8 mouse cellular contexts compared by ENCODE assay signal in the genomic region with DNA sequence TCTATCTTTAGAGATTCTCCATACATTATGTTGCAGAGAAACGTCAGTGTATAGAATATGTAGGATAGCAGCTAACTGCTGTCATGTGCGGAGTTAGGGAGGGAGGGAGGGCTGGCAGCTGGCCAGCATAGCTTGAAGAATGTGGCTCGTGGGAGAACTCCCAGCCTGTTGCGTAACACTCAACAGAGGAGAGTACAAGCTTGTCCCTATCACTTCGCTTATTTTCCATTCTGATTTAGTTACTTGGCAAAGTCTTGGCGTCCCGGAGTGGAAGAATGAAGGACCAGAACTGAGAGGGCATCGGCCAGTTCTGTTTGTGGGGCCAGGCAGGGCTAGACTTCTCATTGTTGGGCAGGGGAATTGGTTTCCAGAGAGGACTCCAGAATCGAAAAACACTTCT. TPM values are rescaled to one million over a fixed set of nuclear protein-coding genes. Genes with fewer than 3 reads are reported as not detected.
DNase-seq lines count a peak whose midpoint lies in the region; ATAC-seq and TF ChIP-seq lines count a peak whose summit lies in the region.

No protein-coding gene starts in this region.

- no peak for ATAC-seq in embryonic facial prominence, embryonic 12.5 days (ENCODE audit: insufficient number of reproducible peaks, insufficient read depth, low FRiP score, low TSS enrichment)
- peak; percentile 59; the same call in 1 of the 2 replicates for ATAC-seq in heart, embryonic 14.5 days (ENCODE audit: insufficient number of reproducible peaks, insufficient read depth, low FRiP score, low read depth)
- peak; percentile 57; the same call in 1 of the 2 replicates for ATAC-seq in liver, embryonic 16.5 days (ENCODE audit: low read depth)
- ATAC-seq in activated CD4-positive, CD25-positive, alpha-beta regulatory T cell, adult 4 months = no peak

- H3K4me2 ChIP-seq in embryonic facial prominence, embryonic 12.5 days (replicated peaks) = no peak overlapping the region; the same call in 1 of the 2 replicates
- H3K4me2 ChIP-seq in heart, embryonic 14.5 days (ENCODE audit: low read length) = peak overlapping the region; percentile 61
- H3K4me2 ChIP-seq in liver, embryonic 16.5 days (ENCODE audit: low read depth, low read length) = peak overlapping the region; percentile 29

- peak overlapping the region; percentile 91 for H3K27ac ChIP-seq in layer of hippocampus, adult 2 months
- H3K27ac ChIP-seq in embryonic facial prominence, embryonic 12.5 days = peak overlapping the region; percentile 76
- peak overlapping the region; percentile 69 to 88 for H3K27ac ChIP-seq in heart, embryonic 14.5 days (replicated peaks in 1 of 2; ENCODE audit: control insufficient read depth in 1 of 2, insufficient read depth in 1 of 2, low read depth in 2 of 2, low read length in 2 of 2)
- H3K27ac ChIP-seq in liver, embryonic 16.5 days (ENCODE audit: low read length) = no peak overlapping the region

- H3K4me3 ChIP-seq in layer of hippocampus, adult 2 months = peak overlapping the region; percentile 27; the same call in 1 of the 2 replicates
- H3K4me3 ChIP-seq in embryonic facial prominence, embryonic 12.5 days = no peak overlapping the region
- H3K4me3 ChIP-seq in heart, embryonic 14.5 days (ENCODE audit: control insufficient read depth in 1 of 2, insufficient read depth in 1 of 2, low read depth in 1 of 2, low read length in 2 of 2) = peak overlapping the region; percentile 19 to 20; a peak in 1 of 4 replicates
- no peak overlapping the region for H3K4me3 ChIP-seq in liver, embryonic 16.5 days (ENCODE audit: low read depth, low read length)

- H3K27me3 ChIP-seq in embryonic facial prominence, embryonic 12.5 days = no peaks in the 10 kb centered on the region
- H3K27me3 ChIP-seq in heart, embryonic 14.5 days (ENCODE audit: control insufficient read depth, insufficient read depth, low read length) = no peaks in the 10 kb centered on the region
- no peaks in the 10 kb centered on the region for H3K27me3 ChIP-seq in liver, embryonic 16.5 days (ENCODE audit: control insufficient read depth, insufficient read depth, low read depth, low read length)

- H3K9ac ChIP-seq in embryonic facial prominence, embryonic 12.5 days = no peak overlapping the region
- peak overlapping the region; percentile 50 for H3K9ac ChIP-seq in heart, embryonic 14.5 days (ENCODE audit: low read length)
- no peak overlapping the region for H3K9ac ChIP-seq in liver, embryonic 16.5 days (ENCODE audit: low read depth, low read length)

- 33% methylated on average over 9 of the region's 9 CpGs for WGBS in embryonic facial prominence, embryonic 12.5 days
- 9% methylated on average over 9 of the region's 9 CpGs for WGBS in heart, embryonic 14.5 days
- 41% methylated on average over 9 of the region's 9 CpGs for WGBS in liver, embryonic 16.5 days (ENCODE audit: insufficient replicate concordance)

- no peaks in the 10 kb centered on the region for H3K9me3 ChIP-seq in embryonic facial prominence, embryonic 12.5 days
- no peaks in the 10 kb centered on the region for H3K9me3 ChIP-seq in heart, embryonic 14.5 days (ENCODE audit: control insufficient read depth, low read length)
- no peaks in the 10 kb centered on the region for H3K9me3 ChIP-seq in liver, embryonic 16.5 days (replicated peaks; ENCODE audit: control insufficient read depth, low read length)

- no peak for TF ChIP-seq CTCF in layer of hippocampus, adult 2 months (conservative IDR thresholded peaks at IDR 0.05)

- no peaks in the 10 kb centered on the region for H3K36me3 ChIP-seq in embryonic facial prominence, embryonic 12.5 days
- no peaks in the 10 kb centered on the region for H3K36me3 ChIP-seq in heart, embryonic 14.5 days (ENCODE audit: control insufficient read depth, insufficient read depth, low read length)
- no peaks in the 10 kb centered on the region for H3K36me3 ChIP-seq in liver, embryonic 16.5 days (ENCODE audit: control insufficient read depth, insufficient read depth)

- DNase-seq in layer of hippocampus, adult 2 months (ENCODE audit: low spot score in 2 of 2) = peak; percentile 43 to 67
- no peak for DNase-seq in layer of hippocampus, adult 9-10 months (ENCODE audit: low spot score)
- DNase-seq in kidney, postnatal 14 days = peak; percentile 88
- peak; percentile 80 for DNase-seq in right cerebral cortex, adult 18-20 months

- peaks cover 34% of the 10 kb centered on the region for H3K4me1 ChIP-seq in embryonic facial prominence, embryonic 12.5 days
- peaks cover 17 to 43% of the 10 kb centered on the region in 2 experiments for H3K4me1 ChIP-seq in heart, embryonic 14.5 days (ENCODE audit: control insufficient read depth in 2 of 2, insufficient read depth in 2 of 2, low read length in 2 of 2)
- H3K4me1 ChIP-seq in liver, embryonic 16.5 days (ENCODE audit: control insufficient read depth, low read depth, low read length) = peaks cover 13% of the 10 kb centered on the region

RNA-seq across cellular contexts. Expression of a gene that starts 6.6 kb away (rescaled TPM):
- not detected for total RNA-seq in layer of hippocampus, adult 2 months (2021)
- not detected in 2 replicates for polyA plus RNA-seq in embryonic facial prominence, embryonic 12.5 days (2016; fragmentation: Nextera tagmentation; extraction: Ambion mirVana)
- not detected in 2 replicates for polyA plus RNA-seq in heart, embryonic 14.5 days (2014; fragmentation: Nextera tagmentation; extraction: Ambion mirVana)
- polyA plus RNA-seq in liver, embryonic 16.5 days (2015; fragmentation: Nextera tagmentation; extraction: Ambion mirVana) = not detected in 2 replicates
- polyA plus RNA-seq in activated CD4-positive, CD25-positive, alpha-beta regulatory T cell, adult 4 months (2017; shearing (Covaris generic)) = not detected

RNA-seq across cellular contexts. Expression of a gene that starts 25.4 kb away (rescaled TPM):
- total RNA-seq in layer of hippocampus, adult 2 months (2021) = 10 to 100 TPM; 39.9 to 40.7 TPM
- 40.7 and 48.3 TPM in 2 replicates for polyA plus RNA-seq in embryonic facial prominence, embryonic 12.5 days (2016; fragmentation: Nextera tagmentation; extraction: Ambion mirVana)
- polyA plus RNA-seq in heart, embryonic 14.5 days (2014; fragmentation: Nextera tagmentation; extraction: Ambion mirVana) = 31.5 and 32.7 TPM in 2 replicates
- polyA plus RNA-seq in liver, embryonic 16.5 days (2015; fragmentation: Nextera tagmentation; extraction: Ambion mirVana) = 14.5 and 14.9 TPM in 2 replicates
- 10 to 100 TPM; 35.9 TPM for polyA plus RNA-seq in activated CD4-positive, CD25-positive, alpha-beta regulatory T cell, adult 4 months (2017; shearing (Covaris generic))

RNA-seq across cellular contexts. Expression of a gene that starts 54.6 kb away (rescaled TPM):
- 10 to 100 TPM; 62.8 to 68.6 TPM for total RNA-seq in layer of hippocampus, adult 2 months (2021)
- polyA plus RNA-seq in embryonic facial prominence, embryonic 12.5 days (2016; fragmentation: Nextera tagmentation; extraction: Ambion mirVana) = 44.8 and 44.9 TPM in 2 replicates
- 46.0 and 49.7 TPM in 2 replicates for polyA plus RNA-seq in heart, embryonic 14.5 days (2014; fragmentation: Nextera tagmentation; extraction: Ambion mirVana)
- polyA plus RNA-seq in liver, embryonic 16.5 days (2015; fragmentation: Nextera tagmentation; extraction: Ambion mirVana) = 14.1 and 16.7 TPM in 2 replicates
- polyA plus RNA-seq in activated CD4-positive, CD25-positive, alpha-beta regulatory T cell, adult 4 months (2017; shearing (Covaris generic)) = 1 to 10 TPM; 4.7 to 4.9 TPM

Comparison
In these comparisons a context has a peak if more than half of its experiments do, and no peak if none do; other contexts are left out.
1. H3K4me3 ChIP-seq: peak in layer of hippocampus, adult 2 months (single experiment) and heart, embryonic 14.5 days (2 of 2); none in embryonic facial prominence, embryonic 12.5 days (single experiment) and liver, embryonic 16.5 days (single experiment).
2. ATAC-seq: peak in heart, embryonic 14.5 days (single experiment) and liver, embryonic 16.5 days (single experiment); none in embryonic facial prominence, embryonic 12.5 days (single experiment) and activated CD4-positive, CD25-positive, alpha-beta regulatory T cell, adult 4 months (single experiment).